ENCODE assay signal across 8 mouse cellular contexts in the genomic region with DNA sequence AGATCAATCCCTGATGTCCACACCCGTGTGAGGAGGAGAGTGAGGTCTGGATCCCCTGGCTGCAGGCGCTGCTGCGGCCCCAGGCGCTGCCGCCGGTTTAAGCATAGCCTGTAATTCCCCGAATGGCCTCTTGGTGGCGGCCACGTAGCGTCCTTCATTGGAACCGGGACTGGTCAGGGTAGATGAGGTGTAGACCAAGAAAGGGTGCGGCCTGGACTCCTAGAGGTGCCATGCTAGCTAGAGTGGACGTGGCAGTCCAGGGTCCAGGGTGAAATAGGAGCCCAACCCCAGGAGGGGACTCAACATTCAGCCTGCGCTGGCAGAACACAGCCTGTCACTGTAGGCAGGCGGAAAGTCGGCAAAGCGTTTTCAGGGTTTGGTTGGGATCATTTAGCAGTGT. TPM values are rescaled to one million over a fixed set of nuclear protein-coding genes. Genes with fewer than 3 reads are reported as not detected.
DNase-seq lines count a peak whose midpoint lies in the region; ATAC-seq and TF ChIP-seq lines count a peak whose summit lies in the region.

No protein-coding gene starts in this region.

- no peak overlapping the region for H3K9ac ChIP-seq in hindbrain, embryonic 12.5 days
- H3K9ac ChIP-seq in lung, postnatal 0 days (replicated peaks; ENCODE audit: low read depth) = no peak overlapping the region

- WGBS in hindbrain, embryonic 12.5 days = 17% methylated on average over 17 of the region's 17 CpGs
- WGBS in lung, postnatal 0 days = 17% methylated on average over 17 of the region's 17 CpGs

- no peak overlapping the region for H3K4me3 ChIP-seq in hindbrain, embryonic 12.5 days
- no peak overlapping the region for H3K4me3 ChIP-seq in lung, postnatal 0 days (ENCODE audit: low read depth, low read length)

- H3K4me1 ChIP-seq in hindbrain, embryonic 12.5 days = peaks cover 8% of the 10 kb centered on the region
- H3K4me1 ChIP-seq in lung, postnatal 0 days (ENCODE audit: insufficient read depth, low read depth, low read length) = peaks cover 12% of the 10 kb centered on the region

- no peak overlapping the region for H3K27ac ChIP-seq in hindbrain, embryonic 12.5 days
- no peak overlapping the region for H3K27ac ChIP-seq in lung, postnatal 0 days (ENCODE audit: low read length)

- TF ChIP-seq CTCF in lung, postnatal 0 days (IDR thresholded peaks at IDR 0.05) = peak; percentile 100

- no peaks in the 10 kb centered on the region for H3K9me3 ChIP-seq in hindbrain, embryonic 12.5 days (replicated peaks)
- H3K9me3 ChIP-seq in lung, postnatal 0 days (ENCODE audit: low read length) = no peaks in the 10 kb centered on the region

- H3K4me2 ChIP-seq in hindbrain, embryonic 12.5 days (replicated peaks) = no peak overlapping the region
- no peak overlapping the region for H3K4me2 ChIP-seq in lung, postnatal 0 days (replicated peaks; ENCODE audit: low read depth, low read length)

- peak; percentile 87 for DNase-seq in NIH3T3 (ENCODE audit: low read depth)
- DNase-seq in cerebellum, adult 9-11 months = peak; percentile 89
- DNase-seq in frontal cortex, postnatal 10 days (ENCODE audit: low spot score in 2 of 2) = peak; percentile 52 to 78
- DNase-seq in layer of hippocampus, postnatal 14 days (ENCODE audit: low spot score in 2 of 2) = peak; percentile 87
- peak; percentile 92 for DNase-seq in lung, postnatal 0 days (ENCODE audit: low spot score)
- peak; percentile 54 for DNase-seq in retina, adult 2 months (ENCODE audit: low read depth, low spot score)
- DNase-seq in thymus, postnatal 25 days = peak; percentile 87

- no peak for TF ChIP-seq EP300 in lung, postnatal 0 days (IDR thresholded peaks at IDR 0.05)

- peaks cover 8% of the 10 kb centered on the region; the same call in 1 of the 2 replicates for H3K27me3 ChIP-seq in hindbrain, embryonic 12.5 days
- no peaks in the 10 kb centered on the region for H3K27me3 ChIP-seq in lung, postnatal 0 days (replicated peaks; ENCODE audit: insufficient read depth, low read length)

- ATAC-seq in hindbrain, embryonic 12.5 days (ENCODE audit: low FRiP score) = 0 out of 2 replicates have a peak, but pooled peaks have one; percentile 38
- ATAC-seq in lung, postnatal 0 days = peak; percentile 60

- no peaks in the 10 kb centered on the region for H3K36me3 ChIP-seq in hindbrain, embryonic 12.5 days
- H3K36me3 ChIP-seq in lung, postnatal 0 days (ENCODE audit: insufficient read depth, low read length) = no peaks in the 10 kb centered on the region

RNA-seq across cellular contexts. Expression of a gene that starts 14.9 kb away (rescaled TPM):
- polyA plus RNA-seq in hindbrain, embryonic 12.5 days (2016; fragmentation: Nextera tagmentation; extraction: Ambion mirVana) = 0.47 and 0.54 TPM in 2 replicates
- under 1 TPM; 0.28 to 0.36 TPM for total RNA-seq in layer of hippocampus, postnatal 14 days (2021)
- polyA plus RNA-seq in lung, postnatal 0 days (2015; fragmentation: Nextera tagmentation; extraction: Ambion mirVana) = 0.61 and 0.76 TPM in 2 replicates

RNA-seq across cellular contexts. Expression of a gene that starts 24.0 kb away (rescaled TPM):
- polyA plus RNA-seq in hindbrain, embryonic 12.5 days (2016; fragmentation: Nextera tagmentation; extraction: Ambion mirVana) = 37.7 and 38.0 TPM in 2 replicates
- 10 to 100 TPM; 25.6 to 27.2 TPM for total RNA-seq in layer of hippocampus, postnatal 14 days (2021)
- polyA plus RNA-seq in lung, postnatal 0 days (2015; fragmentation: Nextera tagmentation; extraction: Ambion mirVana) = 75.4 and 83.4 TPM in 2 replicates

RNA-seq across cellular contexts. Expression of a gene that starts 31.2 kb away (rescaled TPM):
- polyA plus RNA-seq in hindbrain, embryonic 12.5 days (2016; fragmentation: Nextera tagmentation; extraction: Ambion mirVana) = 104 and 108 TPM in 2 replicates
- 10 to 100 TPM; 71.3 to 73.5 TPM for total RNA-seq in layer of hippocampus, postnatal 14 days (2021)
- 60.6 and 67.7 TPM in 2 replicates for polyA plus RNA-seq in lung, postnatal 0 days (2015; fragmentation: Nextera tagmentation; extraction: Ambion mirVana)

RNA-seq across cellular contexts. Expression of a gene that starts 33.9 kb away (rescaled TPM):
- 210 and 219 TPM in 2 replicates for polyA plus RNA-seq in hindbrain, embryonic 12.5 days (2016; fragmentation: Nextera tagmentation; extraction: Ambion mirVana)
- 10 to 100 TPM; 86.1 to 89.0 TPM for total RNA-seq in layer of hippocampus, postnatal 14 days (2021)
- polyA plus RNA-seq in lung, postnatal 0 days (2015; fragmentation: Nextera tagmentation; extraction: Ambion mirVana) = 209 and 215 TPM in 2 replicates

RNA-seq across cellular contexts. Expression of a gene that starts 35.3 kb away (rescaled TPM):
- polyA plus RNA-seq in hindbrain, embryonic 12.5 days (2016; fragmentation: Nextera tagmentation; extraction: Ambion mirVana) = not detected in 2 replicates
- not detected for total RNA-seq in layer of hippocampus, postnatal 14 days (2021)
- not detected in 2 replicates for polyA plus RNA-seq in lung, postnatal 0 days (2015; fragmentation: Nextera tagmentation; extraction: Ambion mirVana)
